Mouse (Mus musculus) lung, postnatal 10 days (tissue): ENCODE data around the gene Tchh.
"Not testable (repeated sequence)": the region's sequence is repeated elsewhere in the genome, so short reads cannot be mapped to it uniquely, and the experiment has no call there.

Experiments
- DNase-seq: peaks from one replicate; pipeline ENCODE4 v3.0.0; 2021

Gene Tchh

DNA sequence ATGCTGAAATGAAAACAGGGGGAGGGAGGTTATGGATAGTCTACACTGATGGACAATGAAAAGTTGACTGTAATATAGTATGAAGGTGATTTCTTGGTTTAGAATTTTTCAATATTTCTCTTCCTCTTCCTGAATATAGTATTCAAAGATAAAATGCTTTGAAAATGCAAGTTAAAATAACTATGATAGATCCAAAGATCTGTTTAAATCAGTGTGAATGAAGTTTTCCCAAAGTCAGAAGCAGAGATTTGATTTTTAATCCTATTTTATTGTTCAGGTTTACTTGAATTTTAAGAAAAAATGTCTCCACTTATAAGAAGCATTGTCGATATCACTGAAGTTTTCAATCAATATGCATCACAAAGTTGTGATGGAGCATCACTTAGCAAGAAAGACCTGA lies at the start of gene Tchh:
Tchh (plus strand) TSS at position 301 of the 400 bp plus-strand sequence.
- DNase-seq, result no peak

DNA sequence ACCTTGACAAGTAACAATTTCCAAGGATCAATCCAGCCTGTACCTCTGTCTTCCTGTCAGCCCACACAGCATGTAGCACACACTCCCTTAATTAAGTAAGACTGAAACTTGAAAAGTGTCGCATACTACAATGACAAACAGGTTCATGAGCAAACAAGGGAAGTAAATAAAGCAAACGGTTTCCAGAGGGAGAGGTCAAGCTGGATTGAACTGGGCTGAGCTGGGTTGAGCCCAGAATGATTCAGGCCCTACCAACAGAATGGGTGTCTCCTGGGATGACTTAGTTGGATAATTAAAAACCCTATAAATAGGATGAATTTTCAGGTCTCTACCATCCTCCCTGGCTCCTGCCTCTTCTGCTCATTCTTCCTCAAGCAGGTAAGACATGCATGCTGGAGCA lies 48.8 kb upstream of the Tchh start, which contains the start of gene Rptn:
Rptn (plus strand) TSS at position 334 of the 400 bp plus-strand sequence.
- DNase-seq, result no peak

DNA sequence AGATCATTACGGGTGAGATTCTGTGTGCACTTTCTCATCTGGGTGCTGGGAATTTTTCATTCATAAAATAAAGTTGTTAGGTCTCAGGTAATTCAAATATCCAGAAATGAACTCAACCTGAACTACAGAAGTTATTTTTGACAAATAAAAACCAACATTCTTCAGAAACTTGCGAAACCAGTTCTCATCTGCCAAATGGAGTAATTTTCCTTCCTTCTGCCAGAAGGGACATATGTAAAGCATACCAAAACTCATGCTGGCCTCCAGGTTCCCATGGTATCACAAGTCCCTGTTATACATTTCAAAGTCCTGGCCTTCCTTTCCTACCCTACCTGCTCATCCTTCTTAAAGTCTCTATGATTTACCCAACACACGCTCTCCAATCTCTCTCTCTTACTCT lies 38.2 kb upstream of the Tchh start:
- no peak for DNase-seq

DNA sequence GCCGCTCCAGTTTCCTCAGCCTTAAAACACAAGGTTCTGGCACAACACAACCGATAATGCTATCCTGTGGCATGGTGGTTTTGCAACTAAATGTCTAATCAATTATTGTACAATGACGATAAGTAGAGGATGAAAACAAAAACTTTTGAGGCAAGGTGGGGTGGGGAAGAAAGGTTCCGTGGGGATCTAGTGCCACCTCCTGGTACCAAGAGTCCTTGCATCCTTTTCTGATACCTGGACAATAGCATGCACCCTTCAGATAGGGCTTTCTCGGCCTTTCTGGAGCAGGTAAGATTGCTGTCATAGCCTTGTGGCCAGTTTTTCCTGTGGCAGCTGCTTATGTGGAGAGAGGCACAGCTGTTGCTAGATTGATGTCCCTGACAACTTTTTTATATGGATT lies 35.1 kb upstream of the Tchh start:
- DNase-seq, result peak; percentile 40

DNA sequence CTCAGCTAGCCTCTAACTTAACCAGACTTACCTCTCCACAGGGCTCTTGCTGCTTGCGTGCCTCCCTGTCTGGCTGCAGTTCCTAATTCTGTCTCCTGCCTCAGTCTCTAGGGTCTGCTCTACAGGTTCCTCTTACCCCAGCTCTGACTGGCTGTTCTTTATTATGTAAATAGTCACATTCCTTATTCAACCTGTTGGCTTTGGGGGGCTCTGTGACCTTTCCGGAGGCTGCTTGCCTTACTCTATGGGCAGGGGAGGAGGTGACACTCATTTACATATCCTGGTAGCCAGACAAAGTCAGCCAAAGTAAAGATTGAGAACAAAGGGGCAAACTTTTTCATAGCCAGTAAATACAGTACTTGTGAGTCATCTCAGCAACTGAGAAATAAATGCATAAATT lies 30.2 kb upstream of the Tchh start:
- no peak for DNase-seq

DNA sequence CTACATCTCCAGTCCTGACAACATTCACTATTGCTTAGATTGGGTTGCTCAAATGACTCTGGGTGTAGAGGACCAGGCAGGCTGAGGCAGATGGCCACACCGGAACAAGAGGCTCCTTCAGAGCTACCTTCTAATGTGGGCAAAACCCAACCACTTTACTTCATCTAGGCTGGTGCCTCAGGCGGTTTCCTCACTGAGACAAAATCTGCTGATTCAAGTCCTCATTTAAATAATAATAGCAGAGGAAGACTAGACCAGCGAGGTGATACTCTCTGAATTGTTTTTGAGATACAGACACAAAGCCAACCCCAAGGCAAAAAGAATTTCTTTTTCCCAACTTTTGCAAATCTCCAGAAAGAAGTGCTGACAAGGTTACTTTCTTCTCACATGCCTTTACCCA lies 10.5 kb upstream of the Tchh start:
- DNase-seq, result no peak

DNA sequence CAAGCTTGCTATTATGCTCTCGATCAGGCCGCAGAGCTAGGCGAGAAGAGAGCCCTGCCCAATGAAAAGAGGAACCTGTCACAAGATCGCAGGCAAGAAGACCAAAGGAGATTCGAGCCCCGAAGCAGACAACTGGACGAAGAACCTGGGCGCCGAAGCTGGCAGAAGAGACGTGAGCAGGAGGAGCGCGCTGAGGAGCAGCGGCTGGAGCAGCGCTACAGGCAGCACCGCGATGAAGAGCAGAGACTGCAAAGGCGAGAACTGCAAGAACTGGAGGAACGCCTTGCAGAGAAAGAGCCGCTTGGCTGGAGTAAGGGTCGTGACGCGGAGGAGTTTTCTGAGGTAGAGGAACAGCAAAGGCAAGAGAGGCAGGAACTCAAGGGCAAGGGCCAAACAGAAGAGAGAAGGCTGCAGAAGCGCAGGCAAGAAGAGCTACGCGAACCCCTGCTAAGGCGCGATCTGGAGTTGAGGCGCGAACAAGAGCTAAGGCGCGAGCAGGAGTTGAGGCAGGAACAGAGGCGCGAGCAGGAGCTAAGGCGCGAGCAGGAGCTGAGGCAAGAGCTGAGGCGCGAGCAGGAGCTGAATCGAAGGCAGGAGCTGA lies 1.5 kb downstream of the Tchh start:
- DNase-seq, result peak; percentile 17

DNA sequence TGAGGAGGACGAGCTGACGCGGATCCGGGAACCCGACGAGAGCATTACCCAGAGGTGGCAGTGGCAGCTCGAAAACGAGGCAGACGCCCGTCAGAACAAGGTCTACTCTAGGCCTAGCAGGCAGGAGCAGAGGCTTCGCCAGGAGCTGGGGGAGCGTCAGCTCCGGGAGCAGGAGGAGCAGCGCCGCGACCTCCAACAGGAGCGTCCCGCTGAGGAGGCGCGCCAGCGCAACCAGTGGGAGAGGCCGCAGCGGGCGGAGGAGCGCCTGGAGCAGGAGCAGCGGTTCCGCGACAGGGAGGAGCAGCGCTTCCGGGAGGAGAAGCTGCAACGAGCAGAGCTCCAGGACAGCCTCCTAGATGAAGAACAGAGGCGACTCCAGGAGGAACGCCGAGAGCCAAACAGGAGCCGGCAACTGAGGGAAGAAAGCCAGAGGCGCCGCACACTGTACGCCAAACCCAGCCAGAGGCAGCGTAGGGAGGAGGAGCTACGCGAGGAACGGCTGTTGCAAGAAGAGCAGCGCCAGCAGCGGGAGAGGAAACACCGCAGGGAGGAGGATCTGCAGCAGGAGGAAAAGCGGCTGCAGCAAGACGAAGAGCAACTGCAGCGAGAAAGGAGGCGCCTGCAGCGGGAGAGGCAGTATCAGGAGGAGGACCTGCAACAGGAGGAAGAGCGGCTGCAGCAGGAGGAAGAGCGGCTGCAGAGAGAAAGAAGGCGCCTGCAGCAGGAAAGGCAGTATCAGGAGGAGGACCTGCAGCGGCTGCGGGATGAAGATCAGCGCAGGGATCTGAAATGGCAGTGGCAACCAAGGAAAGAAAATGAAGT lies 2.4 kb downstream of the Tchh start:
- DNase-seq, result peak; percentile 80

DNA sequence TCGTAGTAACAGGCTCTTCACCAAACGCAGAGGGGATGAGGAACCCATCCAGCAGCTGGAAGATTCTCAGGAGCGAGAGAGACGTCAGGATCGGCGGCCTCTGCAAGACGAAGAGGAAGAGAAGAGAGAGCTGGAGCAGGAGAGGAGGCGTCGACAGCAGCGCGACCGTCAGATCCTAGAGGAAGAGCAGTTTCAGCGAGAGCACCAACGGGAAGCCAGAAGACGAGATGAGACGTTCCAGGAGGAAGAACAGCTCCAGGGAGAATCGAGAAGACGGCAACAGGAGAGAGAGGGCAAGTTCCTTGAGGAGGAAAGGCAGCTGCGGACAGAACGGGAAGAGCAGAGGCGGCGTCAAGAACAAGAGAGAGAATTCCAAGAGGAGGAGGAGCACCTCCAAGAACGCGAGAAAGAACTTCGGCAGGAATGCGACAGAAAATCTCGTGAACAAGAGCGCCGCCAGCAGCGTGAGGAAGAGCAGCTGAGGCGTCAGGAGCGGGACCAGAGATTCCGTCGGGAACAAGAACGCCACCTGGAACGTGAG lies 3.1 kb downstream of the Tchh start:
- peak; percentile 44 for DNase-seq

DNA sequence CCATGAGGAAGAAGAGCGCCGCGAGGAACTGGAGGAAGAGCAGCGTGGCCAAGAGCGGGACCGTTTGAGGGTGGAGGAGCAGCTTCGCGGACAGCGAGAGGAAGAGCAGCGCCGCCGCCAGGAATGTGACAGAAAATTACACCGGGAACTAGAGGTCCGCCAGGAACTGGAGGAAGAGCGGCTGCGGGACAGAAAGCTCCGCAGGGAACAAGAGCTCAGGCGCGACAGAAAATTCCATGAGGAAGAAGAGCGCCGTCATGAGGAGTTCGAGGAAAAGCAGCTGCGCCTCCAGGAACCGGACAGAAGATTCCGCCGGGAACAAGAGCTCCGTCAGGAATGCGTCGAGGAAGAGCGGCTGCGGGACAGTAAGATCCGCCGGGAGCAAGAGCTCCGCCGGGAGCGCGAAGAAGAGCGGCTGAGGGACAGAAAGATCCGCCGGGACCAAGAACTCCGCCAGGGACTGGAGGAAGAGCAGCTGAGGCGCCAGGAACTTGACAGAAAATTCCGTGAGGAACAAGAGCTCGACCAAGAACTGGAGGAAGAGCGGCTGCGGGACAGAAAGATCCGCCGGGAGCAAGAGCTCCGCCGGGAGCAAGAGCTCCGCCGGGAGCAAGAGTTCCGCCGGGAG lies 4.1 kb downstream of the Tchh start:
- DNase-seq, result peak; percentile 25

DNA sequence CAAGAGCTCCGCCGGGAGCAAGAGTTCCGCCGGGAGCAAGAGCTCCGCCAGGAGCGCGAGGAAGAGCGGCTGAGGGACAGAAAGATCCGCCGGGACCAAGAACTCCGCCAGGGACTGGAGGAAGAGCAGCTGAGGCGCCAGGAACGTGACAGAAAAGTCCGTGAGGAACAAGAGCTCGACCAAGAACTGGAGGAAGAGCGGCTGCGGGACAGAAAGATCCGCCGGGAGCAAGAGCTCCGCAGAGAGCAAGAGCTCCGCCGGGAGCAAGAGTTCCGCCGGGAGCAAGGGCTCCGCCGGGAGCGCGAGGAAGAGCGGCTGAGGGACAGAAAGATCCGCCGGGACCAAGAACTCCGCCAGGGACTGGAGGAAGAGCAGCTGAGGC lies 4.6 kb downstream of the Tchh start:
- DNase-seq, result not testable (repeated sequence)

DNA sequence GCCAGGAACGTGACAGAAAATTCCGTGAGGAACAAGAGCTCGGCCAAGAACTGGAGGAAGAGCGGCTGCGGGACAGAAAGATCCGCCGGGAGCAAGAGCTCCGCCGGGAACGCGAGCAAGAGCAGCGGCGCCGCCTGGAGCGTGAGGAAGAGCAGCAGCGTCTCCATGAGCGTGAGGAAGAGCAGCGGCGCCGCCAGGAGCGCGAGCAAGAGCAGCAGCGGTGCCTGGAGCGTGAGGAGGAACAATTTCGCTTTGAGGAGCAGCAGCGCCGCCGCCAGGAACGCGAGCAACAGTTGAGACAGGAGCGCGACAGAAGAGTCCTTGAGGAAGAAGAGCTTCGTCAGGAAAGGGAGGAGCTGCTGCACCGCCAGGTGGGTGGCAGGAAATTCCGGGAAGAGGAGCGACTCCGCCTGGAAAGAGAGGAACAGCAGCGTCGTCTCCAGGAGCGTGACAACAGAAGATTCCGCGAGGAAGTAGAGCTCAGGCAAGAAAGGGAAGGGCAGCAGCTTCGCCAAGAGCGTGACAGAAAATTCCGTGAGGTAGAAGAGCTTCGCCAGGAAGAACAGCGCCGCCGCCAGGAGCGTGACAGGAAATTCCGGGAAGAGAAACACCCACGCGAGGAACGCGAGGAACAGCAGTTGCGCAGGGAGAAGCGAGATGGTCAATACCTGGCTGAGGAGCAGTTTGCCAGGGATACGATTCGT lies 5.2 kb downstream of the Tchh start:
- DNase-seq, result peak; percentile 60

DNA sequence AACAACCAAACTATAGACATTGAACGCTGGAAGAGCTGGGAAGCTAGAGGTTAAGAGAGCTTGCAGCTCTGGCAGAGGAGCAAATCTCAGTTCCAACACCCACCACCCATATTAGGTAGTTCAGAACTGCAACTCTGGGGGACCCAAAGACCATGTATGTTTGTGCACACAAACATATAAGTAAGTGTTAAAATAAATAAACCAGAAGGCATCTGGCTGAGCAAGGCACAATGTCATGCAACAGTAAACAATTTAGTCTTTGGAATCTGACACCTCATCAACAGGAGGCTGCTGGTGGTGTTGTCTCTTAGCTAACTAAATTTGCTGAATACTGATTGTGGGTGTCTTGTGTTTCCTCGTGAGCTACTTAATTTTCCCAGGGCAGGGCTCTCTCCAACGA lies 24.4 kb downstream of the Tchh start:
- DNase-seq, result peak; percentile 33

DNA sequence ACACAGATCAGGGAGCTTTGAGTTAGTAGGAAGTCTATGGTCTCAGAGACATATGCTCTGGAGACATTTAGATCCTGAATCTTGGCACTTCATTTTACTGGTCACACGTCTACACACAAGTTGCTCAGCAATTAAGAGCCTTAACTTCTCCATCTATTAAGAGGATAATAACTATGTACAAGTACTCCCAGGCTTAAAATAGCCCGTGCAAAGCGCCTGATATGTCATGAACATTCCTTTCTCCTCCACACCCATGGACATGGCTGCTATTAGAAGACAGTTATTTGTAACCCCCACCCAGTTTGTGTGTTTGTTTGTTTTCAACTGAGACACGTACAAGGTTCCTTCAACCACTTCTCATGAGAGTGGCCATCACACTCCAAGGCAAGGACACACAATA lies 25.0 kb downstream of the Tchh start:
- no peak for DNase-seq

DNA sequence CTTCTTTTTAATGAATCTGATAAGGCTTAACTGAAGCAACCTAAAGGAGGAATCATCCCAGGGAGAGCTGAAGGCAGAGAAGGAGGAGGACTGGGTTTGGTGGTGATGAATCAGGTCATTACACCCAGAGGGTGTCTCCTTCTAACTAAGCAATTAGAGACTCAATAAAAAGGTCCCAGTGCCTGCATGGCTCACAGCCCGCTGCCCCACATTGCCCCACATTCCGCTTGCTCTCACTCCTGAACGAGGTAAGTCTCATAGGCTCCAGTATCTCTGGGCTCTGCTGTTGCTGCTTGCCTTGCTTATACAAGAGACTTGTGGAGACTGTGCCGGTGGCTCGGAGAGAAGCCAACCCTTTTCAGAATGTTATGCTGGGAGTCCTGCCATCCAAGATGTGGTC lies 26.4 kb downstream of the Tchh start, which contains the start of gene Tchhl1:
Tchhl1 (plus strand) TSS at position 194 of the 400 bp plus-strand sequence.
- DNase-seq, result no peak

DNA sequence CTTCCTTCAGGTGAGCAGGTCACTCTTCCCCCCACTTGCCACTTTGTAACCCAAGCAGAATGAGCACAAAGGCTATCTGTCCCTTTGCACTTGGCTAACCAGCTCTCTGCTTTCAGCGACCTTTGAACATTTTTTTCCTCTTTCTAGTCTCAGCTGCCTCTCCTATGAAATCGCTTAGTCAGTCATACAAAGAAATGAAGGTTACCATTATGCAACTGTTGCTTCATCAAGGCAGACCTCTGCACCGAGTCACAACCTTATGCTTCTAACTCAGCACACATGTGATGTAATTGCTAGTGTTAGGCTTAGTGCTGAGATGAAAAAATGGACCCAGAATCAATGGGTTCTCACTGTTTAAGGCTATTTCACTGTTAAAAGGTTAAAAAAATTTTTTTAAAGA lies 27.5 kb downstream of the Tchh start:
- DNase-seq, result no peak

DNA sequence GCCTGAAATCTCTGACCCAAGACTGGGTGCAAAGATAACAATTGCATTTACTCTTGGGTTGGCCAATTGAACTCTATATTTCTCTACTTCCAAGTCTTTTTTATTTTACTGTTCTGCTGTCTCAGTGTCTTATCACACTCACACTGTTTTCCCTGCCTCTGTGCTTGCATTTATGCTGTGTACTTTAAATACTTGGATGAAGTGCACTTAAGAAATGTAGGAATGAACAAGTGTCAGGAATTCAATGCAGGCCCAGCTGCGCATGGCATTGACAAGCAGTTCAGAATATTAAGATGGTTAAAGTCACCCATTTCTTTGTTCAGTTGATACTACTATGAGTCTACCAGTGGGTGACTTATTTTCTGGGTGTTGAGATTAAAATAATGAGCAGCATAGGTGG lies 37.9 kb downstream of the Tchh start:
- DNase-seq, result no peak

DNA sequence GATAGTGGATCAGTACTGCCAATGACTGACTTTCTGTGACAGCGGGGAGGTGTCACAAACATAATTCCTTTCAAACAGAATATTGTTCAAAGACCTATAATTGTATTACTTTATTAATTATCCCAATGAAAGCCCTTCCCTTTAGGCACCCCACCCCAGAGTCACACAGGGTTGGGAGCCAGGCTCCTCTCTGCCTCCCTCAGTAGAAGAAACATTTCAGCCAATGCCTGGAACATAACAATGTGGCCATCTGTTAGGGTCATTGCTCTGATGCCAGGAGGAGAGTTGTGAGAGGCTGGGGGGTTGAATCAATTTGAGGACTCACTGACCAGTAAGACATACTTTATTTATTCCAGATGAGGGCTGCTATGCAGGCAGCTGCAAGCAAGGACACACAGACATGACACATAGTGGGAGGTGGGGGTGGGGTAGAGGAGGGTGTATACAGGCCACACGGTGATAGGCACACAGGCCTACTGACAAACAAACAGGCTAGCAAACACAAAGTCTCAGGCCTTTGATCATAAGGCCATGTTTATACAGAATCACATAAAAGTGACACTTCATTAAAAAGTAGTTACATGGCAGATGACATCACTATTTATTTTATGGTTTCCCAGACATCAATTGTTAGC lies 40.0 kb downstream of the Tchh start:
- no peak for DNase-seq

DNA sequence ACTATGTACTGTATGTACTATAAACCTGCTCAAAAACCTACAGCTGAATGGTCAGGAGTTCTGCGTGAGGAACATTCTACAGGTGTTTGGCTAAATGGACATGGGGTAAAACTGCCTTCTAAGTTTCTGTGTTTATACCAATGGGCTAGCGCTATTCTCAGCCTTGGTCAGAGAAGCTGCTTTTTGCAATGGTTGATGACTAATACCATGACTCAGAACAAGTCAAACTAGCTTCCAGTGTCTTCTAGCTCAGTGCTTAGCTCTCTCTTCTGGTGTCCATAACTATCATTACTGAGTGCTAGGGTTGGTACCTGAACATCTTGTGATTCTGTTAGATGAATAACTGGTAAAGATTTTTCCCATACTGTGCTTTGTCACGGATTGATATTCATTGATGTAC lies 43.5 kb downstream of the Tchh start:
- DNase-seq, result no peak

DNA sequence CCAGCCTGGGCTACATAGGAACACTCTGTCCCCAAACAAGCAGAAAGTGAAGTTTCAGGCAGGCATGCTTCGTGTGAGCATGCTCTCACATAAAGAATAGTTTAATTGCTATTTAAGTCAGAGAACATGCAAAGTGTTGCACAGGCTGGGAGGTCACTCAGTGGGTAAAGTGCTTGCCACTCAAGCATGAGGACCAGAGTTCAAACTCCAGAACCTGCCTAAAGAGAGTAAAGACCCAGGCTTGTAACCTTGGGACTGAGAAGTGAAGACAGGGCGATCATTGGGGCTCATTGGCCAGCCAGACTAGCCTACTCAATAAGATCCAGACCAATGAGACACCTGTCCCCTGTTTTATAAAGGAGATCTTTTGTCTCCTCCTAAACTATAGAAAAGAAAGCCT lies 46.4 kb downstream of the Tchh start:
- DNase-seq, result no peak

DNA sequence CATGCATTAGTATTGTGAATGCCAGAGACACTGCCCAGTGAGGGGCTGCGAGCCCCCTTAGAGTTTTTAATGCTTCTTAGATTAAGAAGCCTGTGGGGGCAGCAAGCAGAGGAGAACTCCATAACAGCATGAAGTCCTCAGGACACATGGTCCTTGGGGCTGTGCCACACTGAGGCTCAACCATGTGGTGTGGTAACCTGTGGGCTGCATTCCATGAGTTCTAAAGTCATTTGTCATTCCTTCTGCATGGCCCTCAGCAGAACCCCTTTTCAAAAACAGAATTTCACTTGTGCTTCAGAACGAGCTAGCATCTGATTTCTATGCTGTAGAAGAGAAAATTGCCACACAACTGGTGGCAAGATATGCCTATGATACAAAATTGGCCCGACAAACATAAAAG lies 50.0 kb downstream of the Tchh start:
- no peak for DNase-seq

DNA sequence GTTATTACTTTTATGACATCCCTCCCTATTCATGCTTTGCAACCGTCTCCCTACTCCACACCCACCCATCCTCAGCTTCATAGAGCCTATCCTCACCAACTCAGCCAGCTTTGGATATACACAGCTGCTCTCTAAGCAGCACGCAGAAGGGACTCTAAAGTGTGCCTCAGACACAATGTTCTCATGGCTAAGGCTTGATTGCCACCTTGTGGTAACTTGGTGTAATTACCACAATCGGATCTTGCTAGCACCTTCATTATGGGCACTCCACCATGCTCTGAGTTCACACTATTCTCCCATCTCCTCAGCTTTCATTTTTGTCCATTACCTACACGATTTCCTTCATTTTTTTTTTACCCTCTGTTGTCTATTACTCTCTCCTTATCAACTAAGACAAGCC lies 51.9 kb downstream of the Tchh start:
- DNase-seq, result peak; percentile 75

DNA sequence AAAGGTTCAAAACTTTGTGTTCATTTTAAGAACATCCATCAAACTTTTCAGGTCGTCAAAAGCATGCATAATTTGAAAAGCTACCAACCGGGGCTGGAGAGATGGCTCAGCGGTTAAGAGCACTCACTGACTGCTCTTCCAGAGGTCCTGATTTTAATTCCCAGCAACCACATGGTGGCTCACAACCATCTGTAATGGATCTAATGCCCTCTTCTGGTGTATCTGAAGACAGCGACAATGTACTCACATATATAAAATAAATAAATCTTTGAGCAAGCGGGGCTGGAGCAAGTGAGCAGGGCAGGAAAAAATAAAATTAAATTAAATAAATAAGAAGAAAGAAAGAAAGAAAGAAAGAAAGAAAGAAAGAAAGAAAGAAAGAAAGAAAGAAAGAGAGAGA lies 52.6 kb downstream of the Tchh start:
- DNase-seq, result not testable (repeated sequence)
